Comparison of ENCODE assay signal across 8 mouse cellular contexts in genomic region chr12:24682563-24682962, GRCm38 (mm10). TPM values are rescaled to one million over a fixed set of nuclear protein-coding genes. Genes with fewer than 3 reads are reported as not detected.
DNase-seq lines count a peak whose midpoint lies in the region; ATAC-seq and TF ChIP-seq lines count a peak whose summit lies in the region.
"Had no signal": no experiment of that assay in that cellular context is flagged by ENCODE, and none has a peak within 500 bp of the region (broad histone marks: within the 10 kb centered on the region; RNA-seq: fewer than 3 reads in every experiment).

No protein-coding gene starts in this region.

- no peaks in the 10 kb centered on the region for H3K9me3 ChIP-seq in intestine, embryonic 15.5 days
- no peaks in the 10 kb centered on the region for H3K9me3 ChIP-seq in limb, embryonic 14.5 days (ENCODE audit: control insufficient read depth, low read length)
- no peaks in the 10 kb centered on the region for H3K9me3 ChIP-seq in hindbrain, embryonic 13.5 days
- H3K9me3 ChIP-seq: liver, embryonic 13.5 days had no signal

- H3K4me2 ChIP-seq in intestine, embryonic 15.5 days (replicated peaks) = peak overlapping the region; percentile 96
- peak overlapping the region; percentile 94; the same call in 1 of the 2 replicates for H3K4me2 ChIP-seq in limb, embryonic 14.5 days (replicated peaks; ENCODE audit: low read depth, low read length, severe bottlenecking)
- no peak overlapping the region for H3K4me2 ChIP-seq in hindbrain, embryonic 13.5 days

- H3K27ac ChIP-seq in intestine, embryonic 15.5 days = peak overlapping the region; percentile 59
- peak overlapping the region; percentile 68 for H3K27ac ChIP-seq in limb, embryonic 14.5 days (replicated peaks; ENCODE audit: low read depth, low read length)
- H3K27ac ChIP-seq in hindbrain, embryonic 13.5 days = no peak overlapping the region
- H3K27ac ChIP-seq: liver, embryonic 13.5 days had no signal

- no peak for TF ChIP-seq POLR2A in limb, embryonic 14.5 days (IDR thresholded peaks at IDR 0.05; ENCODE audit: borderline replicate concordance, extremely low read depth, insufficient read depth, insufficient read length)

- 26% methylated on average over 8 of the region's 8 CpGs for WGBS in intestine, embryonic 15.5 days
- WGBS in limb, embryonic 14.5 days = 38% methylated on average over 8 of the region's 8 CpGs
- WGBS in hindbrain, embryonic 13.5 days = 60% methylated on average over 8 of the region's 8 CpGs

- H3K9ac ChIP-seq in intestine, embryonic 15.5 days = no peak overlapping the region
- H3K9ac ChIP-seq in limb, embryonic 14.5 days (ENCODE audit: low read depth, low read length, severe bottlenecking) = no peak overlapping the region
- no peak overlapping the region for H3K9ac ChIP-seq in hindbrain, embryonic 13.5 days
- H3K9ac ChIP-seq: liver, embryonic 13.5 days had no signal

- peaks cover 30% of the 10 kb centered on the region for H3K4me1 ChIP-seq in intestine, embryonic 15.5 days (replicated peaks)
- peaks cover 17% of the 10 kb centered on the region for H3K4me1 ChIP-seq in limb, embryonic 14.5 days (ENCODE audit: control insufficient read depth, insufficient read depth, low read length)
- peaks cover 18% of the 10 kb centered on the region for H3K4me1 ChIP-seq in hindbrain, embryonic 13.5 days (replicated peaks)

- no peak overlapping the region for H3K4me3 ChIP-seq in intestine, embryonic 15.5 days (replicated peaks)
- H3K4me3 ChIP-seq in limb, embryonic 14.5 days (replicated peaks; ENCODE audit: low read length) = no peak overlapping the region
- H3K4me3 ChIP-seq in hindbrain, embryonic 13.5 days = no peak overlapping the region

- peak; percentile 69 for DNase-seq in NIH3T3 (ENCODE audit: low read depth)
- DNase-seq in fibroblast of lung, adult 2 months (ENCODE audit: low read depth) = peak; percentile 95
- peak; percentile 53 for DNase-seq in limb, embryonic 14.5 days (ENCODE audit: low spot score)
- DNase-seq in thymus, postnatal 14 days = no peak
- DNase-seq: liver, embryonic 13.5 days had no signal

- no peaks in the 10 kb centered on the region for H3K36me3 ChIP-seq in intestine, embryonic 15.5 days
- H3K36me3 ChIP-seq in limb, embryonic 14.5 days (ENCODE audit: control insufficient read depth, insufficient read depth, low read length) = no peaks in the 10 kb centered on the region
- no peaks in the 10 kb centered on the region for H3K36me3 ChIP-seq in hindbrain, embryonic 13.5 days
- H3K36me3 ChIP-seq: liver, embryonic 13.5 days had no signal

- peaks cover 3% of the 10 kb centered on the region; the same call in 1 of the 2 replicates for H3K27me3 ChIP-seq in intestine, embryonic 15.5 days (replicated peaks)
- peaks cover 14% of the 10 kb centered on the region for H3K27me3 ChIP-seq in limb, embryonic 14.5 days (ENCODE audit: control insufficient read depth, insufficient read depth, low read length)
- H3K27me3 ChIP-seq in hindbrain, embryonic 13.5 days = peaks cover 36% of the 10 kb centered on the region

- peak; percentile 31 for ATAC-seq in intestine, embryonic 15.5 days
- peak; percentile 50 for ATAC-seq in limb, embryonic 14.5 days (ENCODE audit: low FRiP score, low read depth)
- ATAC-seq in hindbrain, embryonic 13.5 days (ENCODE audit: low FRiP score) = no peak
- ATAC-seq in CD4-positive, CD25-positive, alpha-beta regulatory T cell, adult 4 months = no peak

RNA-seq across cellular contexts. Expression of gene Cys1, which starts 0.9 kb away (rescaled TPM):
- 2.1 and 2.3 TPM in 2 replicates for polyA plus RNA-seq in intestine, embryonic 15.5 days (2015; fragmentation: Nextera tagmentation; extraction: Ambion mirVana)
- polyA plus RNA-seq in limb, embryonic 14.5 days (2012; rRNA removed) = 11.3 and 13.6 TPM in 2 replicates
- polyA plus RNA-seq in limb, embryonic 14.5 days (2014; fragmentation: Nextera tagmentation; extraction: Ambion mirVana) = 8.9 and 11.2 TPM in 2 replicates
- polyA plus RNA-seq in hindbrain, embryonic 13.5 days (2015; fragmentation: Nextera tagmentation; extraction: Ambion mirVana) = 0.56 and 1.6 TPM in 2 replicates
- polyA plus RNA-seq in CD4-positive, CD25-positive, alpha-beta regulatory T cell, adult 4 months (2017; shearing (Covaris generic)) = not detected

RNA-seq across cellular contexts. Expression of gene Rrm2, which starts 25.5 kb away (rescaled TPM):
- polyA plus RNA-seq in intestine, embryonic 15.5 days (2015; fragmentation: Nextera tagmentation; extraction: Ambion mirVana) = 161 and 178 TPM in 2 replicates
- polyA plus RNA-seq in limb, embryonic 14.5 days (2012; rRNA removed) = 60.6 and 67.2 TPM in 2 replicates
- polyA plus RNA-seq in limb, embryonic 14.5 days (2014; fragmentation: Nextera tagmentation; extraction: Ambion mirVana) = 128 and 135 TPM in 2 replicates
- polyA plus RNA-seq in hindbrain, embryonic 13.5 days (2015; fragmentation: Nextera tagmentation; extraction: Ambion mirVana) = 71.9 and 90.1 TPM in 2 replicates
- 10 to 100 TPM; 49.7 to 81.3 TPM for polyA plus RNA-seq in CD4-positive, CD25-positive, alpha-beta regulatory T cell, adult 4 months (2017; shearing (Covaris generic))

RNA-seq across cellular contexts. Expression of gene Klf11, which starts 31.5 kb away (rescaled TPM):
- 8.9 and 10.9 TPM in 2 replicates for polyA plus RNA-seq in intestine, embryonic 15.5 days (2015; fragmentation: Nextera tagmentation; extraction: Ambion mirVana)
- polyA plus RNA-seq in limb, embryonic 14.5 days (2012; rRNA removed) = 12.1 and 15.6 TPM in 2 replicates
- 13.3 and 16.4 TPM in 2 replicates for polyA plus RNA-seq in limb, embryonic 14.5 days (2014; fragmentation: Nextera tagmentation; extraction: Ambion mirVana)
- polyA plus RNA-seq in hindbrain, embryonic 13.5 days (2015; fragmentation: Nextera tagmentation; extraction: Ambion mirVana) = 15.9 and 17.6 TPM in 2 replicates
- 1 to 10 TPM; 2.2 to 3.1 TPM for polyA plus RNA-seq in CD4-positive, CD25-positive, alpha-beta regulatory T cell, adult 4 months (2017; shearing (Covaris generic))

Comparison
In these comparisons a context has a peak if more than half of its experiments do, and no peak if none do; other contexts are left out.
1. ATAC-seq: peak in intestine, embryonic 15.5 days (single experiment) and limb, embryonic 14.5 days (single experiment); none in hindbrain, embryonic 13.5 days (single experiment) and CD4-positive, CD25-positive, alpha-beta regulatory T cell, adult 4 months (single experiment).